Mouse (Mus musculus) neural tube, embryonic 11.5 days (tissue): ENCODE data around the gene Abhd13. TPM values are rescaled to one million over a fixed set of nuclear protein-coding genes. Genes with fewer than 3 reads are reported as not detected.

Source experiments
- ATAC-seq: fragments of 200-750 bp; cut with Nextera tagmentation; 2 replicates; pipeline ENCODE4 v1.8.0; 2017; ENCODE audit warnings: moderate number of reproducible peaks, mild to moderate bottlenecking, moderate TSS enrichment, moderate library complexity; ENCODE audit not compliant: insufficient read depth, low FRiP score, low TSS enrichment
- DNase-seq: peaks from one replicate; pipeline ENCODE4 v3.0.0-alpha.2; 2015; ENCODE audit warnings: low spot score
- H3K27ac ChIP-seq: fragments of 300-500 bp; sonication (generic); 2 replicates; pipeline ENCODE4 v1.5.1; 2014; ENCODE audit warnings: low read depth, mild to moderate bottlenecking, low read length
- H3K27me3 ChIP-seq: fragments of 300-500 bp; sonication (generic); 2 replicates; pipeline ENCODE4 v1.6.1; 2014; ENCODE audit warnings: mild to moderate bottlenecking, low read length, mixed read lengths; ENCODE audit not compliant: control insufficient read depth, insufficient read depth
- H3K36me3 ChIP-seq: fragments of 300-500 bp; sonication (generic); 2 replicates; pipeline ENCODE4 v1.6.1; 2014; ENCODE audit warnings: mild to moderate bottlenecking, low read length, moderate library complexity, mixed read lengths; ENCODE audit not compliant: control insufficient read depth, insufficient read depth
- H3K4me1 ChIP-seq: fragments of 300-500 bp; sonication (generic); 2 replicates; pipeline ENCODE4 v1.6.1; 2014; ENCODE audit warnings: low read length, mixed read lengths; ENCODE audit not compliant: control insufficient read depth, insufficient read depth
- H3K4me2 ChIP-seq: fragments of 300-500 bp; sonication (generic); 2 replicates; pipeline ENCODE4 v1.6.1; 2014; ENCODE audit warnings: low read depth, mild to moderate bottlenecking, moderate library complexity
- H3K4me3 ChIP-seq: fragments of 300-500 bp; sonication (generic); 2 replicates; pipeline ENCODE4 v1.5.1; 2014; ENCODE audit warnings: low read depth, low read length
- H3K9ac ChIP-seq: fragments of 300-500 bp; sonication (generic); 2 replicates; pipeline ENCODE4 v1.6.1; 2014; ENCODE audit warnings: mild to moderate bottlenecking, low read length
- H3K9me3 ChIP-seq: fragments of 300-500 bp; sonication (generic); 2 replicates; pipeline ENCODE4 v1.6.1; 2016; ENCODE audit warnings: low read length; ENCODE audit not compliant: control insufficient read depth
- WGBS: fragments of 180-500 bp; shearing (Covaris S2); extraction: QIAGEN DNeasy Blood & Tissue Kit; methylation state at CpG from one replicate; pipeline ENCODE4 v1.1.7; 2014; 5-methylcytosine and 5-hydroxymethylcytosine counted together
- polyA plus RNA-seq: library from polyadenylated mRNA; unstranded; fragments of >200 nt; fragmentation: Nextera tagmentation; extraction: Ambion mirVana; gene quantifications from 2 replicates; pipeline ENCODE4 v1.2.1, GENCODE M21; 2014

Gene Abhd13
- polyA plus RNA-seq, 1 experiment from 2014 or later: 24.7 TPM

- H3K27ac ChIP-seq: no peak within 1 kb of the TSS
- no peaks in the 10 kb centered on the region for H3K36me3 ChIP-seq
- H3K4me2 ChIP-seq: peak within 1 kb of the TSS; percentile 45
- H3K9ac ChIP-seq: peak within 1 kb of the TSS; percentile 3; the same call in 1 of the 2 replicates
- 75% methylated on average over 16 of the region's 16 CpGs for WGBS
- ATAC-seq (0 out of 2 replicates have a peak, but pooled peaks have one; percentile 41), DNase-seq (no peak)
- peak within 1 kb of the TSS; percentile 30 for H3K4me3 ChIP-seq
- no peaks in the 10 kb centered on the region for H3K9me3 ChIP-seq
- peaks cover 4% of the 10 kb centered on the region; the same call in 1 of the 2 replicates for H3K4me1 ChIP-seq
- H3K27me3 ChIP-seq: no peaks in the 10 kb centered on the region
Observed at GRCm38 (mm10) chr8:10006156-10006985, 28.9 kb downstream of the Abhd13 start, which contains the start of gene Tnfsf13b. Gene Tnfsf13b (plus strand): TSS chr8:10006467.

GRCm38 (mm10) chr8:10006986-10007659 is 29.6 kb downstream of the Abhd13 start:
- Histone ChIP-seq H3K4me1 (peaks cover 4% of the 10 kb centered on the region; the same call in 1 of the 2 replicates), H3K9me3 (no peaks in the 10 kb centered on the region), H3K27ac (no peak overlapping the region), H3K4me3 (peak overlapping the region; percentile 30), H3K27me3 (no peaks in the 10 kb centered on the region), H3K9ac (peak overlapping the region; percentile 3; the same call in 1 of the 2 replicates), H3K4me2 (peak overlapping the region; percentile 45), H3K36me3 (no peaks in the 10 kb centered on the region)
- ATAC-seq (no peak), DNase-seq (peak; percentile 52)
- 4% methylated on average over 29 of the region's 29 CpGs for whole genome bisulfite sequencing

GRCm38 (mm10) chr8:10007660-10008028 is 30.1 kb downstream of the Abhd13 start:
- no peak overlapping the region for H3K9ac ChIP-seq
- DNase-seq (no peak), ATAC-seq (no peak)
- H3K4me2 ChIP-seq: peak overlapping the region; percentile 45
- H3K4me3 ChIP-seq: peak overlapping the region; percentile 30
- no peaks in the 10 kb centered on the region for H3K36me3 ChIP-seq
- no peak overlapping the region for H3K27ac ChIP-seq
- H3K27me3 ChIP-seq: no peaks in the 10 kb centered on the region
- peaks cover 4% of the 10 kb centered on the region; the same call in 1 of the 2 replicates for H3K4me1 ChIP-seq
- H3K9me3 ChIP-seq: no peaks in the 10 kb centered on the region
- WGBS: 41% methylated on average over 6 of the region's 6 CpGs

- ATAC-seq (no peak), DNase-seq (no peak)
- WGBS: 73% methylated on average over 1 of the region's 1 CpGs
- H3K9ac ChIP-seq: no peak overlapping the region
- H3K27ac ChIP-seq: no peak overlapping the region
- H3K4me2 ChIP-seq: no peak overlapping the region
- H3K4me1 ChIP-seq: no peaks in the 10 kb centered on the region
- H3K27me3 ChIP-seq: no peaks in the 10 kb centered on the region
- H3K36me3 ChIP-seq: no peaks in the 10 kb centered on the region
- no peaks in the 10 kb centered on the region for H3K9me3 ChIP-seq
- H3K4me3 ChIP-seq: no peak overlapping the region
Observed at GRCm38 (mm10) chr8:10016252-10016651, 38.7 kb downstream of the Abhd13 start.

GRCm38 (mm10) chr8:10017231-10017630 is 39.7 kb downstream of the Abhd13 start:
- Histone ChIP-seq H3K27me3 (no peaks in the 10 kb centered on the region), H3K27ac (no peak overlapping the region), H3K4me1 (no peaks in the 10 kb centered on the region), H3K4me3 (no peak overlapping the region), H3K9ac (no peak overlapping the region), H3K9me3 (no peaks in the 10 kb centered on the region), H3K36me3 (no peaks in the 10 kb centered on the region), H3K4me2 (no peak overlapping the region)
- no peak for ATAC-seq
- no peak for DNase-seq
- 92% methylated on average over 3 of the region's 3 CpGs for WGBS

GRCm38 (mm10) chr8:10030320-10031060 is 53.0 kb downstream of the Abhd13 start:
- Histone ChIP-seq H3K27me3 (no peaks in the 10 kb centered on the region), H3K9me3 (no peaks in the 10 kb centered on the region), H3K36me3 (no peaks in the 10 kb centered on the region), H3K4me3 (no peak overlapping the region), H3K27ac (no peak overlapping the region), H3K4me2 (no peak overlapping the region), H3K4me1 (no peaks in the 10 kb centered on the region; the same call in 1 of the 2 replicates), H3K9ac (no peak overlapping the region)
- 82% methylated on average over 8 of the region's 8 CpGs for WGBS
- DNase-seq (no peak), ATAC-seq (no peak)

GRCm38 (mm10) chr8:10031177-10031576 is 53.7 kb downstream of the Abhd13 start:
- 86% methylated on average over 9 of the region's 9 CpGs for WGBS
- Histone ChIP-seq H3K27ac (no peak overlapping the region), H3K4me2 (no peak overlapping the region), H3K27me3 (no peaks in the 10 kb centered on the region), H3K36me3 (no peaks in the 10 kb centered on the region), H3K9me3 (no peaks in the 10 kb centered on the region), H3K9ac (no peak overlapping the region), H3K4me3 (no peak overlapping the region), H3K4me1 (no peaks in the 10 kb centered on the region; the same call in 1 of the 2 replicates)
- no peak for ATAC-seq
- no peak for DNase-seq

- 81% methylated on average over 3 of the region's 3 CpGs for WGBS
- H3K27me3 ChIP-seq: no peaks in the 10 kb centered on the region
- ATAC-seq: no peak
- H3K36me3 ChIP-seq: no peaks in the 10 kb centered on the region
- H3K4me1 ChIP-seq: no peaks in the 10 kb centered on the region
- no peak overlapping the region for H3K27ac ChIP-seq
- no peak overlapping the region for H3K9ac ChIP-seq
- no peaks in the 10 kb centered on the region for H3K9me3 ChIP-seq
- H3K4me2 ChIP-seq: no peak overlapping the region
- DNase-seq: no peak
- no peak overlapping the region for H3K4me3 ChIP-seq
Observed at GRCm38 (mm10) chr8:10040866-10041265, 63.4 kb downstream of the Abhd13 start.
